Mouse (Mus musculus) hindbrain, postnatal 0 days (tissue): Measurements from ENCODE around the gene Auts2. TPM values are rescaled to one million over a fixed set of nuclear protein-coding genes. Genes with fewer than 3 reads are reported as not detected.

Experiments
- ATAC-seq: fragments of 200-750 bp; cut with Nextera tagmentation; 2 replicates; pipeline ENCODE4 v1.8.0; 2017; ENCODE audit warnings: mild to moderate bottlenecking, moderate TSS enrichment, moderate library complexity
- DNase-seq: peaks from one replicate; pipeline ENCODE4 v3.0.0-alpha.2; 2015; ENCODE audit warnings: low spot score
- H3K27ac ChIP-seq: fragments of 300-500 bp; sonication (generic); 2 replicates; pipeline ENCODE4 v1.5.1; 2014; ENCODE audit warnings: mild to moderate bottlenecking
- H3K27me3 ChIP-seq: fragments of 300-500 bp; sonication (generic); 2 replicates; pipeline ENCODE4 v1.6.1; 2014; ENCODE audit warnings: low read length, mixed read lengths; ENCODE audit not compliant: insufficient read depth
- H3K36me3 ChIP-seq: fragments of 300-500 bp; sonication (generic); 2 replicates; pipeline ENCODE4 v1.6.1; 2014; ENCODE audit warnings: low read length, mixed read lengths; ENCODE audit not compliant: insufficient read depth
- H3K4me1 ChIP-seq: fragments of 300-500 bp; sonication (generic); 2 replicates; pipeline ENCODE4 v1.6.1; 2014; ENCODE audit warnings: antibody characterized with exemption, low read length, mixed read lengths; ENCODE audit not compliant: insufficient read depth
- H3K4me2 ChIP-seq: fragments of 300-500 bp; sonication (generic); 2 replicates; pipeline ENCODE4 v1.6.1; 2014; ENCODE audit warnings: low read depth, mild to moderate bottlenecking, low read length, moderate library complexity, mixed read lengths
- H3K4me3 ChIP-seq: fragments of 300-500 bp; sonication (generic); 2 replicates; pipeline ENCODE4 v1.5.1; 2014; ENCODE audit warnings: low read length
- H3K9ac ChIP-seq: fragments of 300-500 bp; sonication (generic); replicated peaks from 2 replicates; pipeline ENCODE4 v1.6.1; 2014; ENCODE audit warnings: mild to moderate bottlenecking, low read length, moderate library complexity, mixed read lengths
- H3K9me3 ChIP-seq: fragments of 300-500 bp; sonication (generic); 2 replicates; pipeline ENCODE4 v1.6.1; 2016; ENCODE audit warnings: low read length, mixed read lengths
- CTCF ChIP-seq: IDR thresholded peaks from 2 replicates; pipeline ENCODE4 v1.5.1; 2016; ENCODE audit warnings: antibody characterized with exemption, control low read depth, low read depth
- WGBS: fragments of 180-500 bp; shearing (Covaris S2); extraction: QIAGEN DNeasy Blood & Tissue Kit; methylation state at CpG from one replicate; pipeline ENCODE4 v1.1.7; 2014; 5-methylcytosine and 5-hydroxymethylcytosine counted together
- polyA plus RNA-seq: library from polyadenylated mRNA; unstranded; fragments of >200 nt; fragmentation: Nextera tagmentation; extraction: Ambion mirVana; gene quantifications from 2 replicates; pipeline ENCODE4 v1.2.1, GENCODE M21; 2015
- total RNA-seq: library from RNA; depleted of rRNA; stranded (reverse); fragments of >200 nt; gene quantifications from 2 replicates; pipeline ENCODE4 v1.2.3, GENCODE M21; 2014

The Auts2 gene
- total and polyA plus RNA-seq, 2 experiments from 2014 or later = 39.3 to 54.9 TPM

- no peak for DNase-seq
- H3K36me3 ChIP-seq = no peaks in the 10 kb centered on the region
- H3K9ac ChIP-seq = no peak overlapping the region
- no peak overlapping the region for H3K4me2 ChIP-seq
- H3K4me3 ChIP-seq = no peak overlapping the region
- H3K27ac ChIP-seq = no peak overlapping the region
- ATAC-seq = peak; percentile 40; the same call in 1 of the 2 replicates
- H3K9me3 ChIP-seq = no peaks in the 10 kb centered on the region
- TF ChIP-seq CTCF = no peak
- peaks cover 4% of the 10 kb centered on the region; the same call in 1 of the 2 replicates for H3K4me1 ChIP-seq
- 32% methylated on average over 19 of the region's 19 CpGs for WGBS
- H3K27me3 ChIP-seq = no peaks in the 10 kb centered on the region
Observed at GRCm38 (mm10) chr5:131832891-131833876, 710.0 kb downstream of the Auts2 start.

- 69% methylated on average over 6 of the region's 6 CpGs for WGBS
- Histone ChIP-seq H3K27me3 (no peaks in the 10 kb centered on the region), H3K4me2 (no peak overlapping the region), H3K36me3 (no peaks in the 10 kb centered on the region), H3K4me3 (no peak overlapping the region), H3K27ac (no peak overlapping the region), H3K4me1 (peaks cover 9% of the 10 kb centered on the region), H3K9me3 (no peaks in the 10 kb centered on the region), H3K9ac (no peak overlapping the region)
- TF ChIP-seq CTCF = no peak
- no peak for DNase-seq
- ATAC-seq = no peak
Observed at GRCm38 (mm10) chr5:131830111-131830510, 713.0 kb downstream of the Auts2 start.

- Histone ChIP-seq H3K27me3 (no peaks in the 10 kb centered on the region), H3K4me1 (peaks cover 10% of the 10 kb centered on the region), H3K36me3 (no peaks in the 10 kb centered on the region), H3K9me3 (no peaks in the 10 kb centered on the region), H3K4me2 (no peak overlapping the region), H3K9ac (no peak overlapping the region), H3K4me3 (no peak overlapping the region), H3K27ac (no peak overlapping the region)
- ATAC-seq (no peak), DNase-seq (no peak)
- WGBS = 56% methylated on average over 3 of the region's 3 CpGs
- TF ChIP-seq CTCF = no peak
Observed at GRCm38 (mm10) chr5:131829248-131829647, 713.9 kb downstream of the Auts2 start.

GRCm38 (mm10) chr5:131828607-131829006 is 714.5 kb downstream of the Auts2 start:
- DNase-seq (no peak), ATAC-seq (no peak)
- TF ChIP-seq CTCF = no peak
- no peaks in the 10 kb centered on the region for H3K9me3 ChIP-seq
- no peak overlapping the region for H3K4me3 ChIP-seq
- WGBS = 71% methylated on average over 2 of the region's 2 CpGs
- no peaks in the 10 kb centered on the region for H3K27me3 ChIP-seq
- H3K4me2 ChIP-seq = no peak overlapping the region
- no peak overlapping the region for H3K9ac ChIP-seq
- no peaks in the 10 kb centered on the region for H3K36me3 ChIP-seq
- H3K4me1 ChIP-seq = peaks cover 12% of the 10 kb centered on the region
- H3K27ac ChIP-seq = no peak overlapping the region

GRCm38 (mm10) chr5:131826362-131827261 is 716.5 kb downstream of the Auts2 start:
- DNase-seq (no peak), ATAC-seq (no peak)
- Histone ChIP-seq H3K4me1 (peaks cover 8% of the 10 kb centered on the region; the same call in 1 of the 2 replicates), H3K4me2 (no peak overlapping the region), H3K36me3 (no peaks in the 10 kb centered on the region), H3K27me3 (no peaks in the 10 kb centered on the region), H3K9me3 (no peaks in the 10 kb centered on the region), H3K4me3 (no peak overlapping the region), H3K27ac (no peak overlapping the region), H3K9ac (no peak overlapping the region)
- no peak for TF ChIP-seq CTCF
- WGBS = 93% methylated on average over 8 of the region's 8 CpGs

- ATAC-seq = no peak
- Histone ChIP-seq H3K4me2 (no peak overlapping the region), H3K4me1 (peaks cover 8% of the 10 kb centered on the region; the same call in 1 of the 2 replicates), H3K27ac (no peak overlapping the region), H3K4me3 (no peak overlapping the region), H3K27me3 (no peaks in the 10 kb centered on the region), H3K9me3 (no peaks in the 10 kb centered on the region), H3K36me3 (no peaks in the 10 kb centered on the region), H3K9ac (no peak overlapping the region)
- DNase-seq = no peak
- no peak for TF ChIP-seq CTCF
- WGBS = 24% methylated on average over 3 of the region's 3 CpGs
Observed at GRCm38 (mm10) chr5:131825421-131825820, 717.7 kb downstream of the Auts2 start.
